Mouse (Mus musculus) C2C12 (cell line): ENCODE measurements around the gene Mov10.

Source experiments
- CTCF ChIP-seq: IDR thresholded peaks from one replicate; pipeline ENCODE4 v1.5.1; 2011; ENCODE audit not compliant: control insufficient read depth, insufficient read depth, insufficient read length
- MAX ChIP-seq: IDR thresholded peaks from one replicate; pipeline ENCODE4 v1.6.1; 2011; ENCODE audit warnings: mild to moderate bottlenecking, control low read depth
- USF1 ChIP-seq: IDR thresholded peaks from one replicate; pipeline ENCODE4 v1.6.1; 2011; ENCODE audit warnings: low read depth, mild to moderate bottlenecking, control low read depth, moderate library complexity

- no peak for TF ChIP-seq MAX
- TF ChIP-seq USF1, result no peak
- TF ChIP-seq CTCF, result no peak
Observed at GRCm38 (mm10) chr3:104841049-104841448, 22.7 kb upstream of the Mov10 start.
